Mouse (Mus musculus) regulatory T cell (primary cell): ENCODE results near the gene 9130023H24Rik.

Source experiments
- in situ Hi-C: fragments of 300-600 bp; cut with MboI, MseI; formaldehyde crosslinking; loops from one replicate; pipeline ENCODE4 v1.15.1; 2025; ENCODE audit warnings: high pct_unique_total_duplicates

The 9130023H24Rik gene

GRCm38 (mm10) chr7:128203071-128203470 lies 34.8 kb downstream of the 9130023H24Rik start:
- in situ Hi-C loops = loop anchor here (5.0 to 25.0 kb wide), 2 partner anchors 101 to 191 kb away; partner anchors contain the start of gene Trim72

GRCm38 (mm10) chr7:128201607-128202006 lies 36.2 kb downstream of the 9130023H24Rik start:
- in situ Hi-C loops = loop anchor here (5.0 to 25.0 kb wide), 2 partner anchors 99 to 189 kb away; partner anchors contain the start of gene Trim72
